Mouse (Mus musculus): ENCODE data around the gene Heatr5a. TPM values are rescaled to one million over a fixed set of nuclear protein-coding genes. Genes with fewer than 3 reads are reported as not detected.

Heatr5a gene
- 6.3 TPM for polyA plus RNA-seq (2015; fragmentation: Illumina TruSeq; extraction: RNeasy Lipid Tissue Mini Kit (QIAGEN cat#74804); ENCODE audit: low read depth, low replicate concordance)

GRCm38 (mm10) chr12:51971070-51971664, at the start of gene Heatr5a:
Heatr5a (minus strand) TSS chr12:51971321.

GRCm38 (mm10) chr12:52005877-52006632, 34.9 kb upstream of the Heatr5a start, which contains the start of gene Dtd2:
Dtd2 (minus strand) TSS chr12:52006501.

GRCm38 (mm10) chr12:51829290-51830076, 141.6 kb downstream of the Heatr5a start, which contains the start of gene Hectd1:
Hectd1 (minus strand) TSS chr12:51829536.

Other genes with a start within 250 kb of the Heatr5a start
- 36.1 TPM for gene Hectd1, start 141.8 kb downstream of the Heatr5a start, polyA plus RNA-seq (2015; fragmentation: Illumina TruSeq; extraction: RNeasy Lipid Tissue Mini Kit (QIAGEN cat#74804); ENCODE audit: low read depth, low replicate concordance)
- gene Dtd2, start 35.2 kb upstream of the Heatr5a start, polyA plus RNA-seq (2015; fragmentation: Illumina TruSeq; extraction: RNeasy Lipid Tissue Mini Kit (QIAGEN cat#74804); ENCODE audit: low read depth, low replicate concordance): 9.4 TPM
- gene Gpr33, start 56.7 kb upstream of the Heatr5a start, polyA plus RNA-seq (2015; fragmentation: Illumina TruSeq; extraction: RNeasy Lipid Tissue Mini Kit (QIAGEN cat#74804); ENCODE audit: low read depth, low replicate concordance): not detected
- gene Nubpl, start 126.4 kb upstream of the Heatr5a start, polyA plus RNA-seq (2015; fragmentation: Illumina TruSeq; extraction: RNeasy Lipid Tissue Mini Kit (QIAGEN cat#74804); ENCODE audit: low read depth, low replicate concordance): 4.6 TPM